Mouse (Mus musculus): ENCODE data around the gene Dennd1a. TPM values are rescaled to one million over a fixed set of nuclear protein-coding genes. Genes with fewer than 3 reads are reported as not detected.
"Not testable (repeated sequence)": the region's sequence is repeated elsewhere in the genome, so short reads cannot be mapped to it uniquely, and the experiment has no call there.

Gene Dennd1a
- polyA plus RNA-seq, 1 experiment from 2014 or later, result 3.8 TPM

- no peak overlapping the region for H3K9ac ChIP-seq (replicated peaks)
- ATAC-seq, result no peak
- WGBS (ENCODE audit: insufficient replicate concordance), result 58% methylated on average over 9 of the region's 9 CpGs
- no peak for DNase-seq
- no peaks in the 10 kb centered on the region for H3K4me1 ChIP-seq (ENCODE audit: insufficient read depth)
- H3K4me2 ChIP-seq (ENCODE audit: low read depth, low read length), result no peak overlapping the region
- no peak for TF ChIP-seq EP300 (IDR thresholded peaks at IDR 0.05; ENCODE audit: low read depth)
- TF ChIP-seq CTCF (IDR thresholded peaks at IDR 0.05; ENCODE audit: low read depth), result no peak
- H3K4me3 ChIP-seq (ENCODE audit: low read depth, low read length), result no peak overlapping the region
- H3K27ac ChIP-seq (ENCODE audit: low read depth), result no peak overlapping the region
- H3K9me3 ChIP-seq (ENCODE audit: low read length), result no peaks in the 10 kb centered on the region
- H3K36me3 ChIP-seq (replicated peaks; ENCODE audit: insufficient read depth, low read length), result no peaks in the 10 kb centered on the region
- H3K27me3 ChIP-seq (ENCODE audit: insufficient read depth, low read length), result no peaks in the 10 kb centered on the region
Measured at GRCm38 (mm10) chr2:37945598-37946336, 341.4 kb downstream of the Dennd1a start.

GRCm38 (mm10) chr2:37942906-37943305, 344.3 kb downstream of the Dennd1a start:
- Histone ChIP-seq H3K36me3 (replicated peaks; ENCODE audit: insufficient read depth, low read length) (no peaks in the 10 kb centered on the region), H3K27me3 (ENCODE audit: insufficient read depth, low read length) (no peaks in the 10 kb centered on the region), H3K27ac (ENCODE audit: low read depth) (no peak overlapping the region), H3K4me2 (ENCODE audit: low read depth, low read length) (no peak overlapping the region), H3K9ac (replicated peaks) (no peak overlapping the region), H3K4me3 (ENCODE audit: low read depth, low read length) (no peak overlapping the region), H3K4me1 (ENCODE audit: insufficient read depth) (no peaks in the 10 kb centered on the region), H3K9me3 (ENCODE audit: low read length) (no peaks in the 10 kb centered on the region)
- 84% methylated on average over 2 of the region's 2 CpGs for WGBS (ENCODE audit: insufficient replicate concordance)
- no peak for TF ChIP-seq EP300 (IDR thresholded peaks at IDR 0.05; ENCODE audit: low read depth)
- ATAC-seq (no peak), DNase-seq (no peak)

- Histone ChIP-seq H3K4me3 (ENCODE audit: low read depth, low read length) (no peak overlapping the region), H3K27me3 (ENCODE audit: insufficient read depth, low read length) (no peaks in the 10 kb centered on the region), H3K36me3 (replicated peaks; ENCODE audit: insufficient read depth, low read length) (0 out of 2 replicates have a peak, but pooled peaks cover 4% of the 10 kb centered on the region), H3K9ac (replicated peaks) (no peak overlapping the region), H3K9me3 (ENCODE audit: low read length) (no peaks in the 10 kb centered on the region), H3K27ac (ENCODE audit: low read depth) (no peak overlapping the region), H3K4me1 (ENCODE audit: insufficient read depth) (no peaks in the 10 kb centered on the region), H3K4me2 (ENCODE audit: low read depth, low read length) (no peak overlapping the region)
- DNase-seq, result no peak
- ATAC-seq, result no peak
- no peak for TF ChIP-seq EP300 (IDR thresholded peaks at IDR 0.05; ENCODE audit: low read depth)
- no peak for TF ChIP-seq CTCF (IDR thresholded peaks at IDR 0.05; ENCODE audit: low read depth)
Measured at GRCm38 (mm10) chr2:37941741-37942140, 345.4 kb downstream of the Dennd1a start.

GRCm38 (mm10) chr2:37940845-37941361, 346.3 kb downstream of the Dennd1a start:
- WGBS (ENCODE audit: insufficient replicate concordance), result 70% methylated on average over 4 of the region's 4 CpGs
- H3K9me3 ChIP-seq (ENCODE audit: low read length), result no peaks in the 10 kb centered on the region

GRCm38 (mm10) chr2:37939997-37940396, 347.2 kb downstream of the Dennd1a start:
- H3K4me1 ChIP-seq (ENCODE audit: insufficient read depth), result no peaks in the 10 kb centered on the region
- H3K27me3 ChIP-seq (ENCODE audit: insufficient read depth, low read length), result no peaks in the 10 kb centered on the region
- H3K4me2 ChIP-seq (ENCODE audit: low read depth, low read length), result no peak overlapping the region
- H3K4me3 ChIP-seq (ENCODE audit: low read depth, low read length), result no peak overlapping the region
- DNase-seq (no peak), ATAC-seq (no peak)
- H3K9me3 ChIP-seq (ENCODE audit: low read length), result no peaks in the 10 kb centered on the region
- TF ChIP-seq EP300 (IDR thresholded peaks at IDR 0.05; ENCODE audit: low read depth) (no peak), CTCF (IDR thresholded peaks at IDR 0.05; ENCODE audit: low read depth) (no peak)
- H3K9ac ChIP-seq (replicated peaks), result no peak overlapping the region
- 76% methylated on average over 1 of the region's 1 CpGs for WGBS (ENCODE audit: insufficient replicate concordance)
- H3K27ac ChIP-seq (ENCODE audit: low read depth), result no peak overlapping the region
- peaks cover 4% of the 10 kb centered on the region; the same call in 1 of the 2 replicates for H3K36me3 ChIP-seq (replicated peaks; ENCODE audit: insufficient read depth, low read length)

More at GRCm38 (mm10) chr2:37940845-37941361, 346.3 kb downstream of the Dennd1a start:
- H3K36me3 ChIP-seq (replicated peaks; ENCODE audit: insufficient read depth, low read length), result peaks cover 4% of the 10 kb centered on the region; the same call in 1 of the 2 replicates
- no peak overlapping the region for H3K27ac ChIP-seq (ENCODE audit: low read depth)
- no peak overlapping the region for H3K4me3 ChIP-seq (ENCODE audit: low read depth, low read length)
- no peak for ATAC-seq
- no peak overlapping the region for H3K9ac ChIP-seq (replicated peaks)
- H3K4me1 ChIP-seq (ENCODE audit: insufficient read depth), result no peaks in the 10 kb centered on the region
- DNase-seq, result no peak
- no peak for TF ChIP-seq CTCF (IDR thresholded peaks at IDR 0.05; ENCODE audit: low read depth)
- TF ChIP-seq EP300 (IDR thresholded peaks at IDR 0.05; ENCODE audit: low read depth), result no peak
- H3K27me3 ChIP-seq (ENCODE audit: insufficient read depth, low read length), result no peaks in the 10 kb centered on the region
- no peak overlapping the region for H3K4me2 ChIP-seq (ENCODE audit: low read depth, low read length)

GRCm38 (mm10) chr2:37936922-37937321, 350.3 kb downstream of the Dennd1a start:
- H3K9ac ChIP-seq (replicated peaks); H3K36me3 ChIP-seq (replicated peaks; ENCODE audit: insufficient read depth, low read length); DNase-seq; H3K27ac ChIP-seq (ENCODE audit: low read depth); H3K9me3 ChIP-seq (ENCODE audit: low read length); H3K4me1 ChIP-seq (ENCODE audit: insufficient read depth); H3K27me3 ChIP-seq (ENCODE audit: insufficient read depth, low read length); ATAC-seq; H3K4me2 ChIP-seq (ENCODE audit: low read depth, low read length); H3K4me3 ChIP-seq (ENCODE audit: low read depth, low read length): not testable (repeated sequence)
- 84% methylated on average over 1 of the region's 4 CpGs for WGBS (ENCODE audit: insufficient replicate concordance)

Measured in liver, postnatal 0 days (tissue).